Mouse (Mus musculus) mature B cell (primary cell): ENCODE data around the gene Slc28a3.

Source experiments
- in situ Hi-C: fragments of 300-500 bp; cut with MboI; formaldehyde crosslinking; loops from 2 replicates; pipeline ENCODE4 v1.14.3; 2019

Slc28a3 gene

GRCm38 (mm10) chr13:58523011-58523760, 87.5 kb downstream of the Slc28a3 start:
- in situ Hi-C loops = no loop called here

GRCm38 (mm10) chr13:58521331-58522030, 89.2 kb downstream of the Slc28a3 start:
- in situ Hi-C loops = no loop called here

- in situ Hi-C loops = no loop called here
Measured at GRCm38 (mm10) chr13:58520580-58521330, 89.9 kb downstream of the Slc28a3 start.

- in situ Hi-C loops = no loop called here
Measured at GRCm38 (mm10) chr13:58520028-58520427, 90.6 kb downstream of the Slc28a3 start.

- in situ Hi-C loops = no loop called here
Measured at GRCm38 (mm10) chr13:58516277-58516676, 94.4 kb downstream of the Slc28a3 start.

- in situ Hi-C loops = no loop called here
Measured at GRCm38 (mm10) chr13:58515635-58516034, 95.0 kb downstream of the Slc28a3 start.

- in situ Hi-C loops = no loop called here
Measured at GRCm38 (mm10) chr13:58514147-58514727, 96.4 kb downstream of the Slc28a3 start.

GRCm38 (mm10) chr13:58511926-58512325, 98.8 kb downstream of the Slc28a3 start:
- in situ Hi-C loops = no loop called here

GRCm38 (mm10) chr13:58511248-58511647, 99.4 kb downstream of the Slc28a3 start:
- in situ Hi-C loops = no loop called here

- in situ Hi-C loops = no loop called here
Measured at GRCm38 (mm10) chr13:58509241-58509640, 101.4 kb downstream of the Slc28a3 start.

GRCm38 (mm10) chr13:58503610-58504009, 107.1 kb downstream of the Slc28a3 start:
- in situ Hi-C loops = no loop called here

- in situ Hi-C loops = no loop called here
Measured at GRCm38 (mm10) chr13:58497809-58498208, 112.9 kb downstream of the Slc28a3 start.
